In the genomic region with DNA sequence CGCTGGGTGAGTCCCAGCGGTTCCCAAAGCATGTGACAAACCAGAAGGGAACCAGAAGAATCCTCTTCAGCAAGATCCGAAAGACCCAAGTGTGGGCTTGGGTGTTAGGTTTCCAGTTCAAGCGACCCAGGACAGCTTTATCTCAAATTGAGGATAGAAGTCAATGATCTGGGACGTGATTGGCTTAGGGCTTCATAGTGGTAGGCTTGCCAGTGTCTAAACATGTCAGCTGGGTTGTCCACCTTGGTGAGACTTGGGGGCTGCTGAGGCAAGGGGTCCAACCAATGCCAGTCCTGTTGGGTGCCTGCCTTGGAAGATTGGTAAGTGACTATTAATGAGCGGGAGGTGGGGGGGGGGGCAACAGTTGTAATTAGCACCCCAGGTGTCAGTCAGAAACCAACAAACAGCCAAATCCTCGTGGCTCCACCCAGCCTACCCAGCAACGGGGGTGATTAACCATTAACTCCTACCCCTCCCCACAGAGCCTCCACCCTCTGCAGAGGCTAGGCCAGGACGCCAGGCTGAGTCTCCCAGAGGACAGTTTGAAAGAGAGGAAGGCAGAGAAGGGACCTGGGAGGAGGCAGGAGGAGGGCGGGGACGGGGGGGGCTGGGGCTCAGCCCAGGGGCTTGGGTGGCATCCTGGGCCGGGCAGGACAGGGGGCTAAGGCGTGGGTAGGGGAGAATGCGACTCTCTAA, we compare ENCODE assay signal across 23 mouse cellular contexts. TPM values are rescaled to one million over a fixed set of nuclear protein-coding genes. Genes with fewer than 3 reads are reported as not detected.
A peak's percentile ranks its signal among the peaks of the same experiment; 100 is the strongest.
DNase-seq lines count a peak whose midpoint lies in the region; ATAC-seq lines count a peak whose summit lies in the region.
"Had no signal": no experiment of that assay in that cellular context is flagged by ENCODE, and none has a peak within 500 bp of the region (broad histone marks: within the 10 kb centered on the region; RNA-seq: fewer than 3 reads in every experiment).

No protein-coding gene starts in this region.

- peak; percentile 88 to 89 for DNase-seq in kidney, adult 8-10 months
- peak; percentile 84 to 92 for DNase-seq in kidney, postnatal 25 days
- DNase-seq in layer of hippocampus, postnatal 10 days (ENCODE audit: low spot score in 2 of 2) = no peak
- DNase-seq in thymus, postnatal 10 days (ENCODE audit: low spot score in 2 of 2) = no peak
- no peak for DNase-seq in right cerebral cortex, adult 18-20 months
- DNase-seq: adrenal gland, adult 2 months; cerebellum, adult 9-11 months; embryo, embryonic 11 days; gastrocnemius, adult 2 months; heart, adult 18-20 months; lung, adult 18-20 months; lung, postnatal 4 days; thymus, adult 18-20 months had no signal

- H3K9me3 ChIP-seq in liver, embryonic 15.5 days (replicated peaks) = no peaks in the 10 kb centered on the region
- no peaks in the 10 kb centered on the region for H3K9me3 ChIP-seq in forebrain, embryonic 16.5 days (ENCODE audit: control insufficient read depth, low read length)
- H3K9me3 ChIP-seq: hindbrain, embryonic 13.5 days; midbrain, embryonic 15.5 days had no signal

- peak overlapping the region; percentile 50 for H3K4me3 ChIP-seq in liver, embryonic 15.5 days (replicated peaks)
- H3K4me3 ChIP-seq in forebrain, embryonic 16.5 days (replicated peaks; ENCODE audit: low read length) = no peak overlapping the region
- H3K4me3 ChIP-seq: gastrocnemius, adult 2 months; hindbrain, embryonic 13.5 days; layer of hippocampus, adult 2 months; midbrain, embryonic 15.5 days had no signal

- H3K4me2 ChIP-seq in liver, embryonic 15.5 days = no peak overlapping the region
- no peak overlapping the region for H3K4me2 ChIP-seq in forebrain, embryonic 16.5 days (ENCODE audit: low read length)
- H3K4me2 ChIP-seq: hindbrain, embryonic 13.5 days; midbrain, embryonic 15.5 days had no signal

- H3K27me3 ChIP-seq in liver, embryonic 15.5 days = no peaks in the 10 kb centered on the region
- no peaks in the 10 kb centered on the region for H3K27me3 ChIP-seq in forebrain, embryonic 16.5 days (replicated peaks; ENCODE audit: control insufficient read depth, insufficient read depth, low read length)
- H3K27me3 ChIP-seq: midbrain, embryonic 15.5 days had no signal

- no peaks in the 10 kb centered on the region for H3K36me3 ChIP-seq in liver, embryonic 15.5 days (replicated peaks)
- no peaks in the 10 kb centered on the region for H3K36me3 ChIP-seq in forebrain, embryonic 16.5 days (ENCODE audit: control insufficient read depth, insufficient read depth)
- H3K36me3 ChIP-seq: hindbrain, embryonic 13.5 days; midbrain, embryonic 15.5 days had no signal

- peak overlapping the region; percentile 38; the same call in 1 of the 2 replicates for H3K27ac ChIP-seq in liver, embryonic 15.5 days (replicated peaks)
- no peak overlapping the region for H3K27ac ChIP-seq in forebrain, embryonic 16.5 days (ENCODE audit: low read length)
- H3K27ac ChIP-seq: gastrocnemius, adult 2 months; hindbrain, embryonic 13.5 days; layer of hippocampus, adult 2 months; midbrain, embryonic 15.5 days had no signal

- peak overlapping the region; percentile 30; the same call in 1 of the 2 replicates for H3K9ac ChIP-seq in liver, embryonic 15.5 days
- no peak overlapping the region for H3K9ac ChIP-seq in forebrain, embryonic 16.5 days (replicated peaks; ENCODE audit: low read depth, low read length)
- H3K9ac ChIP-seq: hindbrain, embryonic 13.5 days; midbrain, embryonic 15.5 days had no signal

- peak; percentile 78 for ATAC-seq in liver, embryonic 15.5 days (ENCODE audit: insufficient read depth)
- ATAC-seq in forebrain, embryonic 16.5 days = no peak
- ATAC-seq: CD4-positive, CD25-positive, alpha-beta regulatory T cell, adult 4 months; forebrain, embryonic 14.5 days; midbrain, embryonic 15.5 days had no signal

- peaks cover 10% of the 10 kb centered on the region for H3K4me1 ChIP-seq in liver, embryonic 15.5 days (replicated peaks)
- H3K4me1 ChIP-seq in forebrain, embryonic 16.5 days (replicated peaks; ENCODE audit: control insufficient read depth, insufficient read depth, low read length) = no peaks in the 10 kb centered on the region
- H3K4me1 ChIP-seq: midbrain, embryonic 15.5 days had no signal

- WGBS in liver, embryonic 15.5 days (ENCODE audit: insufficient replicate concordance) = 52% methylated on average over 14 of the region's 14 CpGs
- WGBS in forebrain, embryonic 16.5 days = 76% methylated on average over 14 of the region's 14 CpGs

RNA-seq across cellular contexts. Expression of a gene that starts 40.2 kb away (rescaled TPM):
- 17.0 and 19.0 TPM in 2 replicates for polyA plus RNA-seq in liver, embryonic 15.5 days (2015; fragmentation: Nextera tagmentation; extraction: Ambion mirVana)
- 0.08 TPM in 1 of 2 replicates, not detected in the other for polyA plus RNA-seq in forebrain, embryonic 16.5 days (2015; fragmentation: Nextera tagmentation; extraction: Ambion mirVana)
- total RNA-seq in layer of hippocampus, postnatal 10 days (2021) = not detected
- total RNA-seq: gastrocnemius, adult 2 months; heart, adult 18-20 months; layer of hippocampus, adult 2 months; left cerebral cortex, adult 8-10 months had no signal
- polyA plus RNA-seq: CD4-positive, CD25-positive, alpha-beta regulatory T cell, adult 4 months; forebrain, embryonic 14.5 days; midbrain, embryonic 15.5 days had no signal

RNA-seq across cellular contexts. Expression of a gene that starts 54.7 kb away (rescaled TPM):
- not detected in 2 replicates for polyA plus RNA-seq in liver, embryonic 15.5 days (2015; fragmentation: Nextera tagmentation; extraction: Ambion mirVana)
- polyA plus RNA-seq in forebrain, embryonic 16.5 days (2015; fragmentation: Nextera tagmentation; extraction: Ambion mirVana) = not detected in 2 replicates
- total RNA-seq in layer of hippocampus, postnatal 10 days (2021) = under 1 TPM; 0.51 to 0.55 TPM
- total RNA-seq: adrenal gland, adult 2 months; gastrocnemius, adult 2 months; heart, adult 18-20 months; layer of hippocampus, adult 2 months; left cerebral cortex, adult 8-10 months; MEL had no signal
- polyA plus RNA-seq: adrenal gland, adult 2 months; CD4-positive, CD25-positive, alpha-beta regulatory T cell, adult 4 months; forebrain, embryonic 14.5 days; heart, embryonic 16.5 days; hindbrain, embryonic 13.5 days; midbrain, embryonic 15.5 days had no signal

RNA-seq across cellular contexts. Expression of a gene that starts 55.3 kb away (rescaled TPM):
- polyA plus RNA-seq in liver, embryonic 15.5 days (2015; fragmentation: Nextera tagmentation; extraction: Ambion mirVana) = 8.5 and 10.4 TPM in 2 replicates
- polyA plus RNA-seq in forebrain, embryonic 16.5 days (2015; fragmentation: Nextera tagmentation; extraction: Ambion mirVana) = 44.1 and 46.4 TPM in 2 replicates
- total RNA-seq in layer of hippocampus, postnatal 10 days (2021) = 10 to 100 TPM; 51.4 to 51.8 TPM

Comparison
In these comparisons a context has a peak if more than half of its experiments do, and no peak if none do; other contexts are left out.
1. DNase-seq: peak in kidney, adult 8-10 months (2 of 2) and kidney, postnatal 25 days (2 of 2); none in layer of hippocampus, postnatal 10 days (0 of 2), thymus, postnatal 10 days (0 of 2) and right cerebral cortex, adult 18-20 months (single experiment).
2. RNA of a gene that starts 40.2 kb away (polyA plus RNA-seq): 17.0 to 19.0 TPM in liver, embryonic 15.5 days; 0.08 TPM in forebrain, embryonic 16.5 days; every median in the first group is over 10 times any median in the second.